Mouse (Mus musculus) NIH3T3 (cell line): Measurements from ENCODE around the gene Actl6a.
"Not testable (repeated sequence)": the region's sequence is repeated elsewhere in the genome, so short reads cannot be mapped to it uniquely, and the experiment has no call there.

Experiments used
- DNase-seq: peaks from one replicate; pipeline ENCODE4 v3.0.0-alpha.2; 2012; ENCODE audit warnings: low read depth

The Actl6a gene

DNA sequence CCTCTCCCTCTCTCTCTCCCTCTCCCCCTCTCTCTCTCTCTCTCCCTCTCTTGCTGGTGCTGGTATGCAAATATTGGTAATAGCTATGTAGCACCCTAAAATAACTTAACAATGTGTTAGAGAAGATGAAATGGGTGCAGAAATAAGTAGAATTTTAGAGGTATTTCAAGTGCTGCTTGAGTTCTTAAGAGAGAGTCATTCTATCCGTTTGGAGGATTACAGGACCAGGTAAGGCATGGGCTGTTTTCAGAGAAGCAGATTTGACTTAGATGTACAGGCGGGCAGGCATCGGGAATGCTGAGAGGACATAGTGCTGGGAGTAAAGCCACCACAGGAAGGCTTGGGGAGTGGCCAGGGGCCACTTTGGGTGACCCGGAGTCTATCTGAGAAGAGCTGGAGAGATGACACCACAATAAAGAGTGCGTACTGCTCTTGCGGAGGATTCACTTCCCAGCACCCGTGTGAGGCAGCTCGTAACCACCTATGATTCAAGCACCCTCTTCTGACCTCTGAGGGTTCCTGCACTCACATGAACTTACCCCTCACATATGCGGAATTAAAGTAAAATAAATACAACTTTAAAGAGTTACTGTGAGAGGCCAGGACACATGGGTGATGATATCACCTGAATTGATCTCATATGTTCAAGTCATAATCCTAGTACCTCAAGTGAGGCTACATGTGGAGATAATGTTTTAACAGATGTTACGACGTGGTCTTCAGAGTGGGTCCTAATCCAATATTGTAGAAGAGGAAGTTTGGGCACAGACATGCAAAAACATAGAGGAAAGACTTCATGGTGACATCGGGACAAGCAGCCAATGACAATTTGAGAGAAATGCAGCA, 11.1 kb upstream of the Actl6a start:
- DNase-seq = no peak

GRCm38 (mm10) chr3:32695583-32695980, 10.5 kb upstream of the Actl6a start:
- no peak for DNase-seq

- DNase-seq = peak; percentile 95
These were observed 7.8 kb upstream of the Actl6a start for GRCm38 (mm10) chr3:32698228-32698863.

GRCm38 (mm10) chr3:32704021-32704420, 2.1 kb upstream of the Actl6a start:
- DNase-seq = not testable (repeated sequence)

- not testable (repeated sequence) for DNase-seq
These were observed 1.5 kb upstream of the Actl6a start for GRCm38 (mm10) chr3:32704632-32705031.

DNA sequence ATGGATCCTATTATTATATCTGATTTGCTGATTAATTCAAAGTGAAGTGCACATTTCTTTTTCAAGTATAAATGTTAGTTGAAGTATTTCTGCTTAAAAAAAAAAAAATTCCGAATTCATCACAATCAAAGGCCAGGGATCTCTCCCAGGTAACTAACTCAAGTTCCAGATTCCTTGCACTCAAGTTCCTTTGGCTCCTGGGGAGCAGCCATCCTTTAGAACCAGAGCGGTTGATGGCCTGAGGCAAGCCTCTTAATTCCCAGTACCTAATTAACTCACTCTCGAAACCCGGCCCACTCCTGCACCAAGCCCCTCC, 1.9 kb downstream of the Actl6a start:
- no peak for DNase-seq

GRCm38 (mm10) chr3:32708368-32709231, 2.5 kb downstream of the Actl6a start:
- peak; percentile 99 for DNase-seq

DNA sequence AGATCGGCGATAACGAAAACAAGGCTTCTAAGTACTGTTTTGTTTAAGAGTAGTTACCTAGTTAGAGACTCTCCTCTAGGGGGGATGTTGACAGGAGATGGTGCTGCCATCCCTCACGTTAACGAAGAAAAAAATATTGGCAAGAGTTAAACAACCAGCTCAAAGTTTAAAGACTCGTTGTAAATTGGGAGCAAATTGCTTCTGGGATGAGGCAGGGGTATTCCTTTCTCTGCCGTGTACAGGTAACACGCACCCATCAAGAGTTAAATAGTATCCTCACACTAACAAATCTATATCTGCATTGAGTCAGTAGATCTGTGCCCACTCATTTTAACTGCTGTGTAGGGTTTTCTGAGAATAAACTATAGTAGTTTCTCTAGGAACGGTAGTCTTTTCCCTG, 3.3 kb downstream of the Actl6a start:
- DNase-seq = no peak

GRCm38 (mm10) chr3:32713711-32714110, 7.6 kb downstream of the Actl6a start:
- no peak for DNase-seq

DNA sequence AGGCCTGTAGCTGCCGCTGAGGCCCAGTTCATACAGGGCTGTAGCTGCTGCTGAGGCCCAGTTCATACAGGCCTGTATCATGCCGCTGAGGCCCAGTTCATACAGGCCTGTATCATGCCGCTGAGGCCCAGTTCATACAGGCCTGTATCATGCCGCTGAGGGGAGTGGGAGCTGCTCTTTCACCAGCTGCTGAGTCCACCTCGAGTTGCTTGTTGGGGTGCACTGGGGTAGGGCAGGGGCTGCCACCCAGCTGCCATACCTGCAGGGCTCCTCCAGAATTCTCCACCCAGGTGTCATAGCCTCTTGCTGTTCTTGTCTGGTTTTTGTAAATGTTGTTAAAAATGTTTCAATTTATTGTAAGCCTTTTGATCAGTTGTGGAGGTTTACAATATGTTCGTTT, 11.3 kb downstream of the Actl6a start:
- not testable (repeated sequence) for DNase-seq

GRCm38 (mm10) chr3:32718271-32718670, 12.2 kb downstream of the Actl6a start:
- DNase-seq = no peak

DNA sequence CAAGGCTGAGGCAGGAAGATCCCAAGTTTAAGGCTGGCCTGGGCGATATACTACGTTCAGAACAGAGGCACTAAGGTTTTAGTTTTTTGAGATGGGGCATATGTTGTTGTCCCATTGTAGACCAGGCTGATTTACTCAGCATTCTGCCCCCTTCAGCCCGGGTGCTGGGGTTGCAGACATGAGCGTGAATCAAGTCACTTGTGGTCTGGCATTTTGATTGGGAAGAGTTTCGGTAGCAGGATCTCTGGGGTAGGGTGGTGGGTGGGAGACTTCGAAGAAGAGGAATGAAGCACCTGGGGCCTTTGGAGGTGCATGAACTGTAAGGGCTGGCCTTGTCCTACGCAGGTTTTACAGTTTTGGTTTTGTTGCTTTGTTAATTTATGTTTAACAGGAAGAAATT, 18.1 kb downstream of the Actl6a start:
- DNase-seq = no peak

- no peak for DNase-seq
These were observed 19.9 kb downstream of the Actl6a start for GRCm38 (mm10) chr3:32725951-32726350.

DNA sequence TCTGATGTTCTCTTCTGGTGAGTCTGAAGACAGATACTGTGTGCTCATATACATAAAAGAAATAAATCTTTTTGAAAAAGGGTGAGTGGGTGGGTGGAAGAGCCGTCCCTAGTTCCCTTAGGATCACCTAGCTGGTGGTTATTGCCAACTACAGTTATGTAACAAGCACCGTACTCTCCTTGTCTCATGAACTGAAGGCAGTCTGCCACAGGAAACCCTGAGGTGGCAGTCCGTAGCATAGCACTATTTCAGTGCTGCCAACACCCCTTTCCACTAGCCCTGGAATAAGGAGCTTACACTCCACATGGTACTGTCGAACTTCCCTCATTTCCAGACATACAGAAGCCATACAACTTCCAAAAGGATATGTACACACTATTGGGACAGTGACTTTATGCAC, 21.8 kb downstream of the Actl6a start:
- no peak for DNase-seq

- peak; percentile 99 for DNase-seq
These were observed 30.4 kb downstream of the Actl6a start, which contains the start of gene Ndufb5 for GRCm38 (mm10) chr3:32736244-32737171. Ndufb5 (plus strand) TSS chr3:32736990.

GRCm38 (mm10) chr3:32737172-32737655, 31.1 kb downstream of the Actl6a start, which contains the start of gene Mrpl47:
Mrpl47 (minus strand) TSS chr3:32737605.
- no peak for DNase-seq

DNA sequence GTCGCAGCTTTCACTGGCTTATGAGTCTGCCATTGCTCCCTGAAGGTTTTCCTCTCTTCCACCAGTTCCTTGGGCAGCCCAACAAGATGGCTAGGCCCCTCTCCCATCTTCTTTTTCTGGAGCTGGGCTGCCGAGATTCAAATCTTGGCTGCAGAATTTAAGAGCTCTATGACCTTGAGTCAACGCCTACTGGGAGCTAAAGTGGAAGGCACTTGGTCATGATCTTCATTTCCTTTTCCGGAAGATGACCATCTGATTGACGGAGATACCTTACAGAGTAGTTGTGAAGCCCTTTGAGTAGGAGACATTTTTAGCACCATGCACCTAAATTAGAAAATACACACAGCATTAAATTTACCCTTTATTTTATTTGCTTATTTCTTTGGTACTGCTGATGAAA, 32.5 kb downstream of the Actl6a start:
- DNase-seq = no peak

- no peak for DNase-seq
These were observed 36.2 kb downstream of the Actl6a start for GRCm38 (mm10) chr3:32742276-32742780.

GRCm38 (mm10) chr3:32745001-32745400, 38.9 kb downstream of the Actl6a start:
- DNase-seq = no peak

- not testable (repeated sequence) for DNase-seq
These were observed 39.3 kb downstream of the Actl6a start for GRCm38 (mm10) chr3:32745426-32745825.

- DNase-seq = no peak
These were observed 42.3 kb downstream of the Actl6a start for GRCm38 (mm10) chr3:32748384-32748783.
